Mouse (Mus musculus) E14TG2a.4 (cell line): Measurements from ENCODE around the gene Chd2.

Experiments used
- CTCF ChIP-seq: conservative IDR thresholded peaks from 2 replicates; pipeline ENCODE4 v1.5.1; 2014; ENCODE audit warnings: low read length
- NANOG ChIP-seq: IDR thresholded peaks from 2 replicates; pipeline ENCODE4 v1.6.1; 2014; ENCODE audit warnings: borderline replicate concordance, low read length, mixed read lengths

GRCm38 (mm10) chr7:73557671-73558265 is 16.1 kb upstream of the Chd2 start:
- no peak for TF ChIP-seq CTCF
- no peak for TF ChIP-seq NANOG
